Mouse (Mus musculus) telencephalon, adult 2 months (tissue): ENCODE measurements around the gene Trabd2b.

ENCODE experiments used
- DNase-seq: peaks from one replicate; pipeline ENCODE4 v3.0.0-alpha.2; 2011; ENCODE audit warnings: low read depth, low spot score

Trabd2b gene

DNA sequence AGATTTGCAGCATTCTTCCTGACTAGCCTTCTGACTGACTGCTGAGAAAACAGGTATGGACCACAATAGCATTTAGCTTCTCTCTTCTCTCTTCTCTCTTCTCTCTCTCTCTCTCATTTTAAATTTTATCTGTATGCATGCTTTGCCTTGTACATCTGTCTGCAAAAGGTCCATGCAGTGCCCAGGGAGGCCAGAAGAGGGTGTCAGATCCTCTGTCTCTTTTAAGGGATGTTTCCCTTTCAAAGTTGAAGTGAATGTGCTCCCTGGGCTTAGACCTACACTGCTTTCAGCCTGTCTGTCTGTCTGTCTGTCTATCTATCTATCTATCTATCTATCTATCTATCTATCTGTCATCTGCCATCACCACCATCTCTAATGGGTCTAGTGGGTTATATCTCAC lies 8.9 kb upstream of the Trabd2b start:
- DNase-seq = no peak

DNA sequence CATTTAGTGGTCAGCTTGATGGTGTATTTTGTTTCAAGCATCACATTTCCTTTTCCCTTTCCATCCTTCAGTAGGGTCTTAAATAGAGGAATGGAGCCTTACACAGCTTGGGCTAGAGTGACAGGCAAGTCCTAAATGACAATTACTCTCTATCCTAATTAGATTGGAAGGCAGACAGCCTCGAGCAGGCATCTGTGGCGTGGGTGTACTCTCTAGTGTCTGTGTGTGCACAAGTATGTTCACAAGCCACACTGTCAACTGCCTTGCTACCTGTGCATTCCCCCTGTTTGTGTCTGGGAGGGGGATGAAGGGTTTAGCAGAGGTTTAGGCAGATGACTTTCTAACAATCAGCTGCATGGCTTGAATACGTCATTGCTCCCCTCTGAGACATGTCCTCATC lies 6.7 kb upstream of the Trabd2b start:
- no peak for DNase-seq

DNA sequence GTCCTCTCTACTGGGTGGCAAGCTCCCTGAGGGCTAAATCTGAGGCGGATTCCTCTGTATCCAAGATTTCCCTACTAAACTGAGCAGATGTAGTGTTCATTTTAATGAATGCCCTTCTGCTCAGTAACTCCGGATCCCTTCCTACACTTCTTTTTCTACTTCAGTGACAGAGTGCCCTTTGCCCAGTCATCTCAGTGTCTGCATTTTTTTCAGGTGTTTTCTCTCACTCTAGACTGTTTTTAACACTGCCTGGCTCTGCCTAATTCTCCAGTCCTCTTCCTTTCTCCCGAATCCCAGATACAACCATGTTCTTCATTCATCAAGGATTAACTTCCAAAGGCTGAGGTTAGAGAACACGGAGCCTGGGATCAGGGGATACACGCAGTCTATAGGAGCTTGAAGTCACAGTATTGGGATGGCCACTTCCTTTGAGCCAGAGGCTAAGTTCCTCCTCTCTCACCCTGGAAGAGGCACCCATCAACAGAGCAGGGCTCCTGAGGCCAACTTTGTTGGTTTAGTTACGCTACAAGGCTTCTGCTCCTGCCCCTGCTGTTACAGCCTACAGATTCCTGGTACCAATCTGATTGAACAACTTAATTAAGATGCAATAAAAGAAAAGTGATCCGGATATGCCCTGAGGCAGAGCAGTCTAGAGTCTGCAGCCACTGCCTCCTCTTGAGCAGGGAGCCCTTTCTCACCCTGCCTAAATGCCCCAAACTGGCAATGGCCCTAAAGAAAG lies 4.4 kb upstream of the Trabd2b start:
- no peak for DNase-seq

DNA sequence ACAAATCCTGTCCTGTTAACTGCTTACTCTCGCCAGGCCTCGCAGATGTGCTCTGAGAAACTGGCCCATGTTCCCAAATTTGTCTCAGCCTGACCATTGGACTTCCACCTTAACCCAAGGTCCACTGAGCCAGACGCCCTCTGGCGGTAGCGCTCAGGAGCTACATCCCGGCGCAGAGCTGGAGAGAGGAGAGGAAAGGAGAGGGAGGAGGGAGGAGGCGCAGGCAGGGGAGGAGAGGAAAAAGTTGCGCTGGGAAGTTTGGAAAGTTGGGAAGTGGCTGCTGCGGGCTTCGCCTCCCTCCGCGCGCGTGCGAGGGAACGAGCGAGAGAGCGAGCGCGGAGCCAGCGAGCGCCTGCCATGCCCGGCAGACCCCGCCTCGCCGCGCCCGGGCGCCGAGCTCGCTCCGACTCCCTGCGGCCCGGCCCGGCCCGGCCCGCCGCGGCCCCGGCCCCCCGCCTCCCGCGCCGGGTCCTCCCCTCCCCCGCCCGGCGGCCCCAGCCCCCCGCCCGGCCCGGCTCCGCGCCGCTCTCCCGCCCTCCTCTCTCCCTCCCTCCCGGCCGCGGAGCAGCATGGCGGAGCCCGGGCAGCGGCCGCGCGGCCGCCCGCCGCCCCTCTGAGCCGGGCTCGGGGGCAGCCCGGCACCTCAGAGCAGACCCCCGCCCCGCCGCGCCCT lies 706 bp upstream of the Trabd2b start:
- DNase-seq = peak; percentile 56

DNA sequence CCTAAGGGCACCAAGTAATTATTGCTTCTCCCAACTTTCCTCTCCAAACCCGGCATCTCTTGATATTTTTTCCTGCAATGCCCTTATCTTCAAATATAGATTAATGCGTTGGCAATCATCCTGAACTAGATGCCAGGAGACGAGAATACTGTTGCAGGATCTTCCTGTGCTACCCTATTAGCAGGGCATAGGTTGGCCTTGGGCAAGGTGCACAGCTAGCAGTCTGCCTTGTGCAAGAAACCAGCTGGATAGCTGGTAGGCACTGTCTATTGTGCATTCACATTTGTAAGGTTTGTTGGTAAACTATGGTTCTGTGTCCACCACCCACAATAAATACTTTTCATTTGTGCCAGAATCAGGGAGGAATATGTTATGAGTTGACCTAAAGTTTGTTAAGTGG lies 992 bp downstream of the Trabd2b start:
- DNase-seq = no peak

- no peak for DNase-seq
These were observed 1.8 kb downstream of the Trabd2b start for GRCm38 (mm10) chr4:114408298-114408697.

- DNase-seq = no peak
These were observed 2.5 kb downstream of the Trabd2b start for GRCm38 (mm10) chr4:114408890-114409480.

- DNase-seq = no peak
These were observed 3.0 kb downstream of the Trabd2b start for GRCm38 (mm10) chr4:114409511-114409910.

DNA sequence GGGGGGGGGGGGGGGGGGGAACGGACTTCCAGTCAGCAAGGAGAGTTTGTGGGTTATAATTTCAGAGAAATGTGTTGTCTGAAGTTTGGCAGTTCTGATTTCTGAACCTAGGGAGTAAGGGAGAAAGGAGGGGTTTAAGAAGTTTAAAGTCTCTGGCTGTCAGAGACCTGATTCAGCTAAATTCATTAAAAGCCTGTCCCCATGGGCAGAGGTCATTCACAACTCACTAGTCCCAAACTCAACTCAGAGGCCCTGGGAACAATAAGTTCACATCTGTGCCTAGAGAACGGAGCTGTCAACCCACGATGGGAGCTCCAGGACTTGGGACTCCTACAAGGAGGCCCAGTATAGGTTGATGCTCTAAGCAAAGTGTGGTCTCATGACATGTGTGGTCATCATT lies 3.5 kb downstream of the Trabd2b start:
- DNase-seq = no peak

DNA sequence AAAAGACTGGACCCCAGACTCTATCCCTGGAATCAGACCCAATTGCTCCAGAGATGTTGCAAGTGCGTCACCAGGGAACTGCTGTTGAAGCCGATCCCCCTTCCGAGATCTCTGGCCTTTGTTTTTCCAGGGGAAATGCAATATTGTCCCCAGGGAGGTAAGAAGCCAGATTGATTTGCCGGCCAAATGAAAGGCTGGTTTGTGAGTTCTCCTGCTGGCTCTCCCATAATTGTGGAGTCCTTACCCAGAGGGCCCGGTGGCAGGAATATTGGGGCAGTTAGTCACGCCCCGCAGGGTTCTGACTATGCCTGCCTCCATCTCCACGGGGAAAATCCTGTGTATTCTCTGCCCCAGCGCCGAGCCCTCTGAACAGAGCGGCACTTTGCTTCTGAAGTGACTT lies 3.9 kb downstream of the Trabd2b start:
- DNase-seq = no peak

DNA sequence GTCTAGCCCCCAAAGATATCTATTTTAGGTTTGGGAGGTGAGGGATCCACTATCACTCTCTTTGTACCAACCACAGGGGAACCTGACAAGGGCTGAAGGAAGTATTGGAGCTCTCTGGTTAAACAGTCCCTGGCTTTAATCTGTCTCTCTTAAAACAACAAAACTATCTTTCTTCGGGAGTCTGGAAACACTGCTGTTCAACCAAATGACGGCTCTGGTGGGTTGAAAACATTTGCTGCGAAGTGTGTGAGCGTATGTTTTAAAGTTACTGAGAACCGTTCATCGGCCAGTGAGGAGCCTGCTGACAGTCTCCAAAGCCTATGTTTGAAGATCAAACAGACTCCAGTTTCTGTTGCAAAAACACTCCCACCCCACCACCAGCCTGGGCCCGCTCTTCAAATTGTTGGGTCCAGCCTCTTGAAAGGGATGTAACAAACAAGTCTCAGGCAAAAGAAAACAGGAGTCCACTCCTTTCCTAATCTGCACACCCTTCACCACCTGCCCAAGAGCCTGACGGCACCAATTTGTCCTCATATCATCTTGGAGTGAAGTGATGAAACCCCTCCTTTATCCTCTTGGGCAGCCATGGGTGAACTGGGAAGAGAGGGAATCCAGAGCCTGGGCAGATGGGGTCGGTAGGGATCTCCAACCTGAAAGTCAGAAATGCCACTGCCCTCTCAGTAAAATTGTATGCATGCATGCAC lies 4.6 kb downstream of the Trabd2b start:
- no peak for DNase-seq

DNA sequence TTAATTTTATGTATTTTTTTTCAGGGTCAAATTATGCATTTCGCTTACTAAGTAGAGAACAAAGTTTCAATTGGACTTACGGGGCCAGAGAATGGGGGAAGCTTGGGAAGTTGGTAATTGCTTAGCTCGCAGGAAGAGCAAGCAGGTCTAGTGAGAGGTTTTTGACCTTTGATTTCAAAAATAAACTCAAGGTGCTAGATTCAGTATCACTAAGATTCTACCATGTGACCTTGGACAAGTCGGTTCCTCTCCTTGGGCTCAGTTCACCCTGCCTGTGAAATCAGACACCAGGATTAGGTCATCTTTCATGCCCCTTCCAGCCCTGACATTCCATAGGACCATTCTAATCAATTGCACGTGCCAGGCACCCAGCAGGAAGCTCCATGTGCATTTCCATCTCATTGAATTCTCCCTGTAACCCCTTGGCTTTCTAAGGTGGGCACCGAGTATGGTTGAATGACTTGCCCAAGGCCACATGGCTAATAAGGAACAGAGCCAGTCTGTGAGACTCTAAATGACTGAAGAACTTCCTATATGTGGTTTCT lies 5.4 kb downstream of the Trabd2b start:
- DNase-seq = no peak

GRCm38 (mm10) chr4:114415925-114416645 lies 9.6 kb downstream of the Trabd2b start:
- peak; percentile 69 for DNase-seq

- DNase-seq = no peak
These were observed 13.6 kb downstream of the Trabd2b start for GRCm38 (mm10) chr4:114420154-114420553.

GRCm38 (mm10) chr4:114423084-114423483 lies 16.6 kb downstream of the Trabd2b start:
- no peak for DNase-seq

GRCm38 (mm10) chr4:114425808-114426207 lies 19.3 kb downstream of the Trabd2b start:
- DNase-seq = no peak

DNA sequence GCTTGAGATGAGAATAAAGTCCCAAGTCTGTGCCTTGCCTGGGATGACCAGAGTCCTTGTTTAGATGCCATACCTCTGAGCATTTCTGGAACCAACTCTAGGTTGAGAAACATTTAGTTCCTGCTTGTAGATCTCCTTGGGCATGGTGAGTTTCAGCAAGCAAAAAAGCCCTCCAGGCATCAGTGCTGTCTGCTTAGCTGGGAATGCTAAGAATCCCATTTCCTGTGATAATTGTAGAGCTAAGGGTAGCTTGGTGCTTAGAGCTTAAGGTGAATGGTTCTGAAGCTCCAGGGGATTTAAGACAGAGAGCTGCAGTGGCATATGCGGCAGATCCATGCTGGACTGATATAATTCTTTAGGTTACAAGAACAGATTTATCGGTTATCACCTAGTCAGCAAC lies 26.2 kb downstream of the Trabd2b start:
- no peak for DNase-seq

GRCm38 (mm10) chr4:114433440-114433839 lies 26.9 kb downstream of the Trabd2b start:
- DNase-seq = no peak

DNA sequence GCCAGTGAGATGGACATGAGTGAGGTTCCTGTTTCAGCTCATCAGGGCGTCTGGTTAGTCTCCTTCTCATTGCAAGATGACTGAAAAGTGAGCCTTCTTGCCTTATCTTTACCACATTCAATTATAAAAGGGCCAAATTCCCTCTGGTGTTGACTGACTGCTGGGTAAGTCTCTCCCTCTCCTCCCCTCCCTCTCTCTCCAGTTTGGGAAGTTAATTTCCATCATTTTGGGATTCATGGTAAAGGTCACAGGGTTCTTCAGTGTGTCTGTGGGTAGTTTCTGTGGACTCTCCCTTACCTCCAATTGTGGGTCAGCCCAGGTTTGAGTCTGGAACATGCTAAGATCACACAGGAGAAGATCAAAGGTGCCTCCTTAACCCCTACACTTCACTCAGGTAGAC lies 28.2 kb downstream of the Trabd2b start:
- no peak for DNase-seq

- no peak for DNase-seq
These were observed 28.9 kb downstream of the Trabd2b start for GRCm38 (mm10) chr4:114435381-114435780.

DNA sequence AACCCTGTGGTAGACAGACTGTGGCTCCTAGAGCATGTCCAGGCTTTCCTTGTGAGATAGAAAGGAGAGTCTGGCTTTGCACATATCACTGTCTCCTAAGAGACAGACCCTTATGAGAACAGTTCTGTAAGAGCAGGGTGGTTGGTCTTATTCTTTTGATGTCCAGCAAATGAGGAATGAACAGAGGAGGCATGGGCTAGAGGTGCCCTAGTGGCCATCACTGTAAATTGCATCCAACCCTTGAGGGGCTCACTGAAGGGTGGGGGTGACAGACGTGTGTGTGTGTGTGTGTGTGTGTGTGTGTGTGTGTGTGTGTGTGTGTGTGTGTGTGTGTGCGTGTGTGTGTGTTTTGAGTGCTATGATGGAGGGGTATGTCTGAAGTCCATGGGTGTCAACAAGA lies 32.2 kb downstream of the Trabd2b start:
- DNase-seq = no peak
